Mouse (Mus musculus): ENCODE results near the gene Nphs1.
A peak's percentile ranks its signal among the peaks of the same experiment; 100 is the strongest.
"Not testable (repeated sequence)": the region's sequence is repeated elsewhere in the genome, so short reads cannot be mapped to it uniquely, and the experiment has no call there.

Gene Nphs1

DNA sequence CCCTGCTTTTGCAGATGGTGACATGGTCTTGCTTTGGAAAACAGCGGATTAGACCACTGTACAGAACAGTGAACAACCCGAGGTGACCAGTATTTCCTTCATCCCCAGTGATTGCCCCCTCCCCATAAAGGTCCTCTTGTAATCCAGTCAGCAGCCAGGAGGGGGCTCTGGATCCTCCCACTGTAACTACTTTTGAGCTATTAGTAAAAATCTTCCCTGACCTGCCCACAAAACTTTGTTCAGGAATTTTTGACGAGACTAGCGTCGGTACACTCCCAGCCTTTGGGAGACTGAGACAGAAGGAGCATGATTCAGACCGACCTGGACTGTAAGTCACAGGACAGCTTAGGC, 32.8 kb downstream of the Nphs1 start:
- DNase-seq (ENCODE audit: low read depth, low spot score), result no peak

DNA sequence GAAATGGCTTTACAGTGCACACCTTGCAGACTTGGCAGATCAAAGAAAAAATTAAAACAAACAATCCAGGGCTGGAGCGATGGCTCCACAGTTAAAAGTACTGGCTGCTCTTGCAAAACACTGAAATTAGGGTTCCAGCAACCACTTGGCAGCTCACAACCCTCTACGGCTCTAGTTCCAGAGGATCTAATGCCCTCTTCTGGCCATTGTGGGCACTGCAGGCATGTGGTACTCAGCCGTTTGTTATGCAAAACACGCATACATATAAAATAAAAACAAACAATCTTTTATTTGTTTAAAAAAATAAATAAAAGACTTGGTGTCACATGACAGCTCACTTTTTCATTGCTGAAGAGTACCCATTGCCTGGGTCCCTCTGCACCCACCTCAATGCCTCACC, 34.6 kb downstream of the Nphs1 start:
- DNase-seq (ENCODE audit: low read depth, low spot score), result no peak

DNA sequence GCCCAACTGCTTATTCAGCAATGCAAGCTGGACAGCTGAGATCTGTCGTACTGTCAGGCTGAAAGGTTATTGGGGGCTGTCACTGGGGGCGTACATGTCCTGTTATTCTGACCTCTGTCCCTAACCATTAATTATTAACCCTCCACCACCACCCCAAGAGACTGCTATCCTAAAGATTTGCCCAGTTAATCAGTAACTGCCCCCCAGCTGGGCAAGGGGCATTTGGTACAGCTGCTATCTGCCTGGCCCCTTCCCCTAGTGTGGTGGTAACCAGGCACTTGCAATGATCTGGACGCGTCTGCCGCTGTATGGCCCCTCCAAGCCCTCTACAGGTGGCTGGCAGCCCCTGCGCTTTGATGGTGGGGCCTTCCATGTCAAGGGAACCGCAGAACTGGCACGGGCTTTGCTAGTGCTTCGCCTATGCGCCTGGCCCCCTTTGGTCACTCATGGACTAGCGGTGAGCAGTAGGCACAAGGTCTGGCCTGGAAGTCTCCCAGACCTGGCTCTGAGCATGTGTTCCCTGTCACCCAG, 35.4 kb downstream of the Nphs1 start, which contains the start of gene Prodh2:
TSS of gene Prodh2 (plus strand) at position 222 of the 531 bp plus-strand sequence.
- no peak for DNase-seq (ENCODE audit: low read depth, low spot score)

DNA sequence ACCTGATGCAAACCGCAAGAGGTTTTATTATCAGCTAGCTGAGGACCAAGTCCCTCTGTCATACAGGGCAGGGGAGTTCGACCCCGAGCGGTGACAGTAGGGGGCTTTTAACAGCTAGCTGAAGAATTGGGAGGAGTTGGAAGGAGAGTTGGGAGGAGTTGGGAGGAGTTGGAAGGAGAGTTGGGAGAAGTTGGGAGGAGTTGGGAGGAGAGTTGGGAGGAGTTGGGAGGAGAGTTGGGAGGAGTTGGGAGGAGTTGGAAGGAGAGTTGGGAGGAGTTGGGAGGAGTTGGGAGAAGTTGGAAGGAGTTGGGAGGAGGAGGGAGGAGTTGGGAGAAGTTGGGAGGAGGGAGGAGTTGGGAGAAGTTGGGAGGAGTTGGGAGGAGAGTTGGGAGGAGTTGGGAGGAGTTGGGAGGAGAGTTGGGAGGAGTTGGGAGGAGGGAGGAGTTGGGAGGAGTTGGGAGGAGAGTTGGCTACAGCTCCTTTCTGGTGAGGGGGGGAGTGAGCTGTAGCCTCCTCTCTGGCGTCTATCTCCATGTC, 37.5 kb downstream of the Nphs1 start:
- DNase-seq (ENCODE audit: low read depth, low spot score), result not testable (repeated sequence)

DNA sequence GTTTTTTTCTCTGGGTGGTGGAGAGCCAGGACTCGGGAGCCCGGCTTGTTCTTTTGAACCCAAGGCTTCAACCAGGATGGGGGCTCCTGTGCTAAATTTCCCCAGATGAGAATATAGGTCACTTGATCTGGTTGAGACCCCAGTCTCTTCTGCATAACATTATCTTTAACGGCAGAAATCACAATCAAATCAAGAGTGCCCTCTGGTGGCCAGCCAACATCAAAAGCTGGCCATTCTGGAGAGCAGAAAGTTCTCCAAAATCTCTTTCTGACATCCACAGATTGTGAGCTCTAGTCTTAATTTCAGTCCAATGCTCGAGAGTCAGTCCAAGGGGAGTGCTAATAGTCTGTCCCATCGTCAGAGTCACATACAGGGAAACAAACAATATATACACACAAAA, 43.0 kb downstream of the Nphs1 start:
- DNase-seq (ENCODE audit: low read depth, low spot score), result not testable (repeated sequence)

DNA sequence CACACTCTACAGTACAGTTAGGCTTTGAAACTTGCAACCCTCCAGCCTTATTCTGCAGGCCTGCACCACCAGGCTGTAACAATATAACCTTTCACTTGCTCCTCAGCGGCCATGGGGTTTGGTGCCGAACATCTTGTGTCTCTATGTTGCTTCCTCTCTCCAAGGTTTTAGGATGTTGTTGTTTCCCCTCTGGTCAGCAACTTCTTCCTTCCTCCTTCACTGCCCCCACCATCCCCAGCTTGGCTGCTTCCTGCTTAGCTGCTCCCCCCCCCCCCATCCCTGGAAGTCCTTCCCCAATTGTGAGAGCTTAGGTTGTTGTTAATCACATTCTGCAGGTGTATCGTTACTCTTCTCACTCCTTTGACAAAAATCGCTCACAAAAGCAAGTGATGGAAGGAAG, 49.9 kb downstream of the Nphs1 start:
- DNase-seq (ENCODE audit: low read depth, low spot score), result no peak

DNA sequence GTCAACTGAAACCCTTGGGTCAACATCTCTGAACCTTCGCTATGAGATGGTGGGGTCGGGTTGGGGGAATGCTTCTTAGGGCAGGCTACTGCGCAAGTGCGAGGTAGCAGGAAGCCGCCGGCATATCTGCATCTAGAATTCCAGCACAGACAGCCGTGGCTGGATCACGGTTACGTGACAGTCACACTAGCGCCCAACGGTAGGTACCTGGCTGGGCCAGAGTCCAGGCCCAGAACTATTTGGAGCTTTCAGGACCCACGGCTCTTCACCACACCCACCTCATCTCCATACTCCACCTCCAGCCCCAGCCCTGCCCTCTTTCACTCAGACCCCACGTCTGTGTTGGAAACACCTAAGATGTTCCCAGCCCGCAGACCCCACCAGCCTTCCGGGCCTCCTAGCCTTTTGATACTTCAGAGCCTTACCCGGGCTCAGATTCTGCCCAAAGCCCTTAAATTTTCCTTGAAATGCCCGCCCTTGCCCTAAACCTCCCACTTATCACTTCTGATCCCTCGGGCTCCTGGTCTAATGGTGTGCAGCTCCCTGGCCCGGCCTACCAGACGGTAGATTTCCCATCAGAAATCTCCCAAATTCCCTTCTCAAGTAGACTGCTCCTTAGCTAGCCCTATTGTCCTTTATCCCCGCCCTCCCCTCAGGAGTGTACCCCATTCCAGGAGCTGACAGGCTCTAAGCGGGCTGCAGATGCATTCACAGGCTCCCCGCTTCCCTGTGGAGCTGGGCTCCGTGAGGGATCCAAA, 57.1 kb downstream of the Nphs1 start:
- DNase-seq (ENCODE audit: low read depth, low spot score), result no peak

DNA sequence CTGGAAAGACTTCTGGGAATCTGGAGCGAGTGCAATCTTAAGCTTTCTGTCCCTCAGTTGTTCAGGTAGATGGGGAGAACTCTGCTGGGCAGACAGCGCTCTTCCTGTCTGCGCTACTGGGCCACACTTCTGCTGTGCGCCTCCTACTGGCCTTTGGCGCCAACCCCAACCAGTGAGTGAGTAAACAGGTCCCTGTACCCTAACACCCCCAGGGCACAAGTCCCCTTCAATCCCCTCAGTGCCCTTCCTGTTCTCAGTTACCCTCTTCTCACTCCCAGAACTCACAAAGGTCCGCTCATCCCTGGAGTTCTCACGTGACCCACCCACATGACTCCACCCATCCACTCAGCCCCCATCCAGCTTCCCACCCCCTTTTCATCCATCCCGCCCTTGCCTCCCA, 60.2 kb downstream of the Nphs1 start:
- no peak for DNase-seq (ENCODE audit: low read depth, low spot score)

DNA sequence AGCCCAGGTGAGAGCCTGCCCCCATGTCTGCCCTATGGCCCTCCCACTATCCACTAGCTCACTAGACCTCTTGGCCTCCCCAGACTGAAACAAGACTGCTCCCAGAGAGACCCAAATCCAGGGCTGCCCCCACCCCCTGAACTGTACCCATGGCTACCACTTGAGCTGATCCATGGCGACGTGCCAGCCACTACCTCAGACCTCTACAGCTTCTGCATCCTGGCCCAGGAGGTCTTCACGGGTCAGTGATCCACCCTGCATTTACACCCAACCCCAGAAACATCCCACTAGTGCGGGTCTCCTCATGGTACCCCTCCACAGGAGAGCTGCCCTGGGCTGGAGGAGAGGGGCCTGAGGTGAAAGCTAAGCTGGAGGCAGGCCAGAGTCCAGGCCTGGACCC, 62.3 kb downstream of the Nphs1 start:
- no peak for DNase-seq (ENCODE audit: low read depth, low spot score)

DNA sequence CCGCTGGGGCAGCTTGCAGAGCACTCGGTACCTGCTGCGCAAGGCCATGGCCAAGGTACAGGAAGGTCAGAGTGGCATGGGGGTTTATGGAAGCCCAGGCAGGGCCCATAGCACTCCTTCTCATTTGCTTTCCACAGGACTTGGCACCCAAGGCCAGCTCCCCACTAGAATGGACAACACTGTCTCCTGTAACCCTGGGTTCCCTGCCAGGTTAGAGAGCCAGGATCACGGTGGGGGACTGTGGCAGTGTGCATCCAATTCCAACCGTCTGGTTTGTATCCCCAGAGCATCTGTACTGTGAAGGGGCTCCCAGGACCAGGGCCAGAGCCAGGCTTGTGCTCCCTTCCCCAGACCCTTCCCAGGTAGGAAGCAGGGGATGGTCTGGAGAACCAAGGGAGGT, 62.7 kb downstream of the Nphs1 start:
- DNase-seq (ENCODE audit: low read depth, low spot score), result no peak

DNA sequence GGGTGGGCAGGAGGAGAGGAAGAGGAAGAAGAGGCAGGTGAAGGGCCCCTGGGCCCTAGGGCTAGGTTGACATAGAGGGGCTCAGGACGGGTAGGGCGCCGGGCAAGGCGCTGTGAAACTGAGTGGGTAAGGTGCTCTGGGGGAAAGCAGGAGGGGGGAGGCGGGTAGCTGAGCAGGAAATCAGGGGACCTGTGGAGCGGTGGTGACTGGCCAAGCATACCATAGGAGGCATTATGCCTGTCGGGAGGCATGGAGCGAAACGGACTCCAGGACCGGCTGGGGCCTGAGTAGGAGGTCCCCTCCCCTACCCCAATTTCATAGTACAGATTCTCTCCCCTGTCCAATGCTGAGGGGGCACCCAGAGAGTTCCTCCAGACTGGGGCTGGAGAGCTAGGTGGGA, 64.8 kb downstream of the Nphs1 start:
- DNase-seq (ENCODE audit: low read depth, low spot score), result no peak

DNA sequence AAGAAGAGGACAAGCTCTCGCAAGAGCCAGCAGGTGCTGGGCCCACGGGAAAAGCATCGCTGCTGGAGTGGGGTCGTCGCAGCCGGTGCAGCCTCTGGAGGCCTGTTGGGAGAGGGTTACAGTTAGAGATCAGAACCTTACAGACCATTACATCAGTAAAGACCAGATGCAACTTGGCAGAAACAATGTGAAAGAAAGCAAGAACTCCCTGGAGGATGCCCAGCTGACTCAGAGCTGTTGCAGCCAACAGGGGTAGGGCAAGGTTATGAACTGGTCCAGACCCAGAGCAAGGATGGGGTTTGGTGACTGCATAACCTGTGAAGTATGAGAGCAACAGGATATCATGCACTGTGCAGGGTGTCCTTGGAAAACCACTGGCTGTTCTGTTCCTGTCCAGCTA, 66.4 kb downstream of the Nphs1 start:
- no peak for DNase-seq (ENCODE audit: low read depth, low spot score)

DNA sequence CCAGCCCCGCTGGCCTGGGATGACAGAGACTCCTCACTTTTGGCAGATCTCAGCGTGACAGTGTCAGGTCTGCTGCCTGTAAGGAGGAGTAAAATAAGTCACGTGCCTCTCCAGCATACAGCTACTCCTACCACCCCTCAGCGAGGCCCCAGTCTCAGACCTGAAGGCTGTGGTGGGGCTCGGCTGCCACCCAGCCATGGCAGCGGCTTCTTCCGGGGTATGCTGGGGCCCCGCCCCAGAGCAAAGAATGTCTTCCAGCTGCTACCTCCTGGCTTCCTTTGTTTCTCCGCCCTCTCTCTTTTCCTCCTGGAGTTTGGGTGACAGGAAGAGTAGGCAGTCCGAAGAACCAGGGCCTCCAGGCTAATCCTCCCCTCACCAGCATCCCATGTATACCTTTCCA, 67.8 kb downstream of the Nphs1 start:
- no peak for DNase-seq (ENCODE audit: low read depth, low spot score)

DNA sequence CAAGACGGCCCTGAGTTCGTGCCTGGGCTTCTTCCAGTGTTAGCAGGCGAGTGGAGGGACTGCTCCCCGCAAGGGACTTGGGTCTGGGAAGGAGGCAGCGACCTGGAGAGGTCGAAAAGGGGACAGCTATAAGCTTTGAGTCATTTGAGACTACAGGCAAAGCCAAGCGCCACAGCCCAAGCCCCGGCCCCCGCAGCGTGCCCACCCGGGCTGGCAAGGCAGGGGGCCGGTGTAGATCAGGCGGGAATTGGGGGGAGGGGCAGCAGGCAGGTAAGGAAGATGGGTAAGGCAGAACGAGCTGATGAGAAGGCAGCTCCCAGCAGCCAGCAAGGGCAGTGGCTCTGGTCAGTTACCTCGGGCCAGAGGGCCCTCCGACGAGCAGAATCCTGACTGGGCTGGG, 68.3 kb downstream of the Nphs1 start:
- no peak for DNase-seq (ENCODE audit: low read depth, low spot score)

DNA sequence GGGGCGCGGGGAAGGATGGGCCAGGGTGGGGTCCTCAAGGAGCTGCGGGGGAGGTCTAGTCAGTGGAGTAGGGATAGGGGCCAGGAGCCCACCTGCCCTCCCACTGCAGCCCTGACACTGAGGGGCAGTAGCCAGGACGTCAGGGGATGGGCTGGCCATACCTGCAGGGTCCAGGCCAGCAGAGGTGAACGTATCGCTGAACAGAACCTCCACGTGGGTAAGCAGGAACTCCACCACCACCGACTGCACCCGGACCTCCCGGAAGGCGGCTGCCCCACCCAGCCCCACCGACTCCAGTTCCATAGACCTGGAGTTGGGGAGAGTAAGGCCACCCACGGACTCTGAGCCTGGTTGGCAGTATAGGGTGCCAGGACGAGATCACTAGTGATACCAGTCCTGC, 68.9 kb downstream of the Nphs1 start:
- DNase-seq (ENCODE audit: low read depth, low spot score), result no peak

DNA sequence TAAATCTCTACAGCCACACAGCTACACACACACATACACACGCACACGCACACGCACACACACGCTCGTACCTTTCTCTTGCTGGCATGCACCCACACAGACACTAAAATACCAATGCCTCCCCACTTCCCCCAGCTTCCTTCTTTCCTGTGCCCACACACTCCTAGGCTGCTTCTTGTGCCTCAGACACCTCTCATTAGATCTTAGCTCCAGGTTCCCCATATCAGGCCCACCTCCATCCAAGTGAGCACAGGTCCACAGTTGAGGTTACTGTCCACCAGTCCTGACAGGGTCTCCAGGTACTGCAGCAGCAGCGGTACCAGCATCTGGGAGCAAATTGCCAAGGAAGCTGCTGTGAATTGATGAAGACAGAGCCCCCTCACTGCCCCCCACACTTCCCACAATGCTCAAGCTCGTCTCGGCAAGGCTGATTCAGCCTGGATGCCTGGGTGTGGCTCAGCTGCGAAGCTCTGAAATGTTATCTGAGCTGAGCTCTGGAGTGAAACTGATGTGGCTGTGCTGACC, 73.2 kb downstream of the Nphs1 start:
- no peak for DNase-seq (ENCODE audit: low read depth, low spot score)

DNA sequence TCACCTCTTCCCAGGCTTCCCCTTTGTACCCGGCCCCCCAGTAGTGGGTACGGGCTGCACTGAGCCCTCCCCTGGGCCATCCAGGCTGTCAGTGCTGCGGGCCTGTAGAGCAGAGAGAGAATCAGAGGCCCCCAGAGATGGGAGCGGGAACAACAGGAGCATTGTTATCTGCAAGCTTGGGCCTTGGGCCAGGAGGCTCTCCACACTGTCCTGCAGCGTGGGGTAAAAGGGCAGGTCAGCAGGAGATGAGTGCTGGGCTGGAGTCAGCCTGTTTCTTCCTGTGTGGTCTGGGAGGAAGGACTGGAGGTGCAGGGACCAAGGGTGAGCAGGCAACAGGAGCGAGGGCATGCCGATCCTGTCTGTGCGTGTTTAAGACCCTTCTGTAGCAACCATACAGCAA, 74.8 kb downstream of the Nphs1 start:
- DNase-seq (ENCODE audit: low read depth, low spot score), result no peak

DNA sequence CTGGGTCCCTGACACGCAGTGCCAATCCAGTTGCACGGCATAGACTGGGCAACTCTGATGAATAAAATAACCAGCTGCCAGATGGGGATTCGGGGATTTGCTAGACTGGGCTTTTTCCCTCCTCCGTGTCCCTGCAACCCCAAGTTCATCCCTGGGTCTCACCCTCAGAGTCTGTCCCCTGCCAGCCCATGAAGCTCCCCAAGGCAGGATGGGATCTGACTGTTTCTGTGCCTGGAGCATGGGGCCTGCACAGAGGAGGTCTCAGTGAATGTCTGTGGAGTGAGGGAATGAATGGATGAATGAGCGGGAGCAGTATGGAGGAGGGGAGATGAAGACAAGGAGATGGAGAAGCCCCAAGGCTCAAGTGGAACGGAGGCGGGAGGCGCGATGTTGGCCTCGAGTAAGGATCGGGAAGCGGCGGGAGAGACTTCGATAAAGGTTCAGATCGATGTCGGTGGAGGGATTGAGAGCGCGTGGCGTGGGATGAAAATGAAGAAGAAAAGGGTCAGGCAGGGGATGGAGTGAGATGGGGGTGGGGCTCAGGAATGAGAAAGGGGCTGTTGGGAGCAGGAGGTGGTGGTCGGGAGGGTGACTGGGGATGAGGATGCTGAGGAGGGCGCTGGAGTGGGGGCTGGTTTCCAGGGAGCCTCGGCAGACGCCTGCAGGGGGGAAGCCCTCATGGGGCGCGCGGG, 76.0 kb downstream of the Nphs1 start:
- no peak for DNase-seq (ENCODE audit: low read depth, low spot score)

DNA sequence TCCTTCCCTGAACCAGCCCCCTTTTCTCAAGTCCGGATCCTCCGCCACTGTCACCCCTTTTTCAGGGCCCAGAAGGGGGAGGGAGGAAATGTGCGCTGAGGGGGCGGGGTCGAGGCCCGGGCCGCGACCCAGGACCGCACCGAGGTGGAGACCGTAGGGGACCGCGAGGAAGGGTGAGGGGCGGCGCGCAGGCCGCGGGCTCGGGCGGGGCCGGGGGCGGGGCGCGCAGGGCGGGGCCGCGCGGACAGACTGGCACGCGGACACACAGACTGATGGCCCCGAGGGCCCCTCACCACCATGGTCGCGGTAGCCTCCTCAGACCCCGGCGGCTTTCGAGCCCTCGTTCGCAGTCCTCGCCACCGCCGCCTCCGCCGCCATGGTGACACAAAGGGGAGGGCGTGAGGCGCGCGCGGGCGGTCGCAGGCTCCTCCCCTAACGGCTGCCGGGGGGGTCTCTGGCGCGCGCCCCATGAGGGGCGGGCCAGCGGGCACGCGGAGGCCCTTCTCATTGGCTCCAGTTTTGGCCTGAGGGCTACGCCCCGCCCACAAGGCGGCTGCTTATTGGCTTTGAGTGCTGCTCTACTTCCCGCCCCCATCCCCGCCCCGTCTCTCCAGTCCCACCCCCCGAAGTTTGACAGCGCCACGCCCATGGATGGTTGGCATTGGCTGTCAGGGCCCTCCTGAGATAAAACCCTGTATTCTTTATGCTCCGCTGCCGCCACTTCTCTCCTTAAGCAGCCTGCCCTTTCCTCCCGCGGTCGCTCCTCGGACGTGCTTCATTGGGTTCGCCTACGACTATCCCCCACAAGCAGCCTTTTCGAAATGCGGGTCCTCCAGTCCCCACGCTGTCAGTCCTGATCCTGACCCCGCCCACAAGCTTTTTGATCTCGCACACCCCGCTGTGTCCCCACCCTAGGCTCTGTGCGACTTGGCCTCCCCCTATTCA, 76.8 kb downstream of the Nphs1 start, which contains the start of gene Arhgap33:
TSS of gene Arhgap33 (minus strand) at position 428 of the 945 bp plus-strand sequence.
- DNase-seq (ENCODE audit: low read depth, low spot score), result peak; percentile 75
